Mouse (Mus musculus) layer of hippocampus, adult 2 months (tissue): ENCODE measurements around the gene Tmem131l. TPM values are rescaled to one million over a fixed set of nuclear protein-coding genes. Genes with fewer than 3 reads are reported as not detected.

ENCODE experiments used
- DNase-seq, 2 experiments: peaks; one replicate each; pipeline ENCODE4 v3.0.0; 2022; ENCODE audit warnings: low spot score in 2 of 2
- H3K27ac ChIP-seq: fragments of 200-600 bp; 2 replicates; pipeline ENCODE4 v1.8.1; 2022
- H3K4me3 ChIP-seq: fragments of 200-600 bp; 2 replicates; pipeline ENCODE4 v1.8.1; 2022; ENCODE audit warnings: mild to moderate bottlenecking
- CTCF ChIP-seq: fragments of 200-600 bp; conservative IDR thresholded peaks from 2 replicates; pipeline ENCODE4 v1.8.1; 2022; ENCODE audit warnings: antibody characterized with exemption, mild to moderate bottlenecking, moderate library complexity
- total RNA-seq, 2 experiments: library from RNA; stranded (reverse); gene quantifications; 2 replicates each; pipeline ENCODE4 v1.2.3; 2021

Gene Tmem131l
- total RNA-seq, 2 experiments from 2014 or later, result 27.4 to 36.5 TPM

DNA sequence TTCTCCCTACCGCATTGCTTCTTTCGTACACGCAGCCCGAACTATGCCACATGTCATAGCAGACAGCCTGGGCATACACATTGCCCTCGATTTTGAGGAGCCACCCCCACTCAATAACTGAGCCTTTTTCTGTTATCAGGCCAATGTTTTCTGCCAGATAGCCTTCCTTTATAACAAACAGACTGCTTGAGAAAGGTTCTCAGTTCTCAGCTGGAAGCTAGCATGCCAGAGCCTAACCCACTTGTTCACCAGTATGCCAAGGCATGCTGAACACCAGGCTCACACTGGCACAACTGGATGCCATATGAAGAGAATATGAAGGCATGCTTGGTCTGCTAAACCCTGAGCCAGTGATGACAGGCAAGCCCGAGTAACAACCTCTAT lies 17.8 kb downstream of the Tmem131l start:
- no peak for TF ChIP-seq CTCF
- DNase-seq, result no peak
- Histone ChIP-seq H3K27ac (no peak overlapping the region), H3K4me3 (no peak overlapping the region)

DNA sequence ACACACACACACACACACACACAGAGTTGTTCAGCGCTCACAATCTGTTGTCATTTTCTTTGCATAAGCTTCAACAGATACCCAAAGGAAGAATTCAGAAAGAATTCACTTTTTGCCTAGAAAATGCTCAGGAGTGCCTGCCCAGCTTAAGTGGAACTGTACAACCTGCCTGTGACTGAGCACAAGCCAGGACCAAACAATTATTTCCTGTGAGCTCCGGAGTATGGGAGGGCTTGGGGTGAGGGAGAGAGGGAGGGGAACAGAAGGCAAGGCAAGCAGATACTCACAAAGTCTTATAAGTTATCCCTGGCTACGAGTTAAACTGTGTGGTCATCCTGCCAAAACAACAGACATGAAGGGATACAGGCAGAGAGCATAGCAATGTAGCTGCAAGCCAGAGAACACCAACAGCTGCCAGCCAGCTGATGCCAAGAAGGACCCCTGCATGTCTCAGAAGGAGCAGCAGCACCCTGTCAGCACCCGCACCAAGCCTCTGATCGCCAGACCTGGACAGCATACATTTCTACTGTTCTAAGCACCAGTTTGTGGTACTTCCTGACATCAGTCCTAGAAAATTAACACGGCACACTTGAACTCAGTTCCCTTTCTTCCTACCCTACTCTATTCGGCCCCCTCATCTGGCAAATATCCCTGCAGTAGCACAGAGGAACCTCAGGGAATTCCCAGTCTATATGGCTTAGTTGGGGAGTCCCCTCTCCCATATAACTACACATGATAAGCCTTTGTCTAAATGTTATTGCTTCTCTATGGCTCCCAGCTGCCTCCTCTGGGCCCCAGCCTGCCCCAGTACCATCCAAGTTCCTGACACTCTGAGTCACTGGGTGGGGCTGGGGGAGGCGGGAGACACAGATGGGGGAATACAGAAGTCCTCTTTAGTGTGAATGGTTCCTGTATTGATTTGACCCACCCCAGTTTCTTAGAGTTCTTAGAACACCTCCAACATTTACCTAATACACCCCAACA lies 18.5 kb downstream of the Tmem131l start:
- Histone ChIP-seq H3K27ac (no peak overlapping the region), H3K4me3 (no peak overlapping the region)
- no peak for TF ChIP-seq CTCF
- DNase-seq, result no peak

DNA sequence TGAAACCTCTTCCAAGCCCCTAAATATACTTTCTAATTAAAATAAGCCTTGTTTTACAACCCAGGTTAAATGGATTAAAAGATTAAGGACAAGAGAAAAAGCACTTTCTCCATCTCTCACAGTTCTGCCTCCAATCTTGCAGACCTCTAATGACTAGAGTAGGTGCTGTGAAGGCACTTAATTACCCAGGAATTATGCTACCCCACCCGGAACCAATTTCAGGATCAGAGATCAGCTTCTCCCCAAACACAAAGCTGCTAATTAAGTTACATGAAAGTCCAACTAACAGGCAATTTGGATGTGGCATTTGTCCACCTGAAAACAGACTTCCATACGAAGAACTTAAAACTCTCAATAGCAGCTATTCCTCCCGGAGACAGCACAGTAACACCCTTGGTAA lies 19.4 kb downstream of the Tmem131l start:
- no peak for DNase-seq
- H3K4me3 ChIP-seq, result no peak overlapping the region
- H3K27ac ChIP-seq, result no peak overlapping the region
- no peak for TF ChIP-seq CTCF

DNA sequence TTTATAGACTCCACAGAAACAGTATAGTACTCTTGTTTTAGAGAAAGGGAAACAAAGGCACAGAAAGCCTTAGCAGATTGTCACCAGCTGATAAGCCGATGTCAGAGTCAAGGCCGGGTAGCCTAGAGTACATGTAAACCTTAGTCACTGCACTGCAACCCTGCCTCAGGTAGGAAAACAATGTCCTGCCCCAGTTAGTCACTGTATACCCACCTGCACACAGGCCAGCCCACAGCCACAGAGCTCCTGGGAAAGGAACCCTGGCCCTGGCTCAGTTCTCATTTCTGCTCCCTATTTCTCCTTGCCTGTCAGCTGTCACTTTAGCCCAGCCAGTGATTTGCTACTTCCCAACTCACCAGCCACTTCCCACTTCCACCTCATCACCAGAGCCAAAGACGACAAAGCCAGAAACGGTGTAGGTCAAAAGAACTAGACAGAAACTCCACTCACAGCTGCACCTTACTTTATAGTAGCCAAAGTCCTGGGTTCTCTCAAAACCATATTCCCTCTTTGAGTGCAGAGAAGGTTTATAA lies 24.4 kb downstream of the Tmem131l start:
- no peak for TF ChIP-seq CTCF
- Histone ChIP-seq H3K4me3 (no peak overlapping the region), H3K27ac (no peak overlapping the region)
- no peak for DNase-seq

DNA sequence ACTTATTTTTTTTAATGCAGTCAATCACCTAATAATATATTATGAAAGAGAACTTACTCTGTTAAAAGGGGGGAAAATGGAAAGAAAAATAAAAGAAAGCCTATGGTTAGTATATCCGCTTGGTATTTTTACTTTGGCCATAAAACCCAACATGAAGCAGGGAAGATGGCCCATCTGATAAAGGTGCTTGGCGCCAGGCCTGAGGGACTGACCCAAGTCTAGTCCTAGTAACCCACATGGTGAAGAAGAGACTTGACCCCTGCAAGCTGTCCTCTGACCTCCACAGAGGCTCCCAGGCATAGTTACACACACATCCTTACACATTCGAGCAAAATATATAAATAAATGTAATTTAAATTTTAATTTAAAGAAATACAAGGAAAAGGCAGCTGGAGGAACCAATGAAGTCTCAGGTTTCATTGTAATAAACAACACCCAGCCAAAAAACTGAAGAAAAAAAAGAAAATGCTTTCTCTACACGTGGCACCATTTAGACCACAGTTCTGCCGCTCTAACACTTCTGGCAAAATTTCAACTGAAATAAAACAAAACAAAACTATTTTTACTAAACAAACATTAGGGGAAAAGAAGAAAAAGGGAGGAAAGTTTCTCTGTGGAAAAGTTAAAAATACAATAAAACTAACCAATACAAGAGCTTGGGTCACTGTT lies 28.8 kb downstream of the Tmem131l start:
- Histone ChIP-seq H3K27ac (no peak overlapping the region), H3K4me3 (no peak overlapping the region)
- DNase-seq, result no peak
- TF ChIP-seq CTCF, result no peak

DNA sequence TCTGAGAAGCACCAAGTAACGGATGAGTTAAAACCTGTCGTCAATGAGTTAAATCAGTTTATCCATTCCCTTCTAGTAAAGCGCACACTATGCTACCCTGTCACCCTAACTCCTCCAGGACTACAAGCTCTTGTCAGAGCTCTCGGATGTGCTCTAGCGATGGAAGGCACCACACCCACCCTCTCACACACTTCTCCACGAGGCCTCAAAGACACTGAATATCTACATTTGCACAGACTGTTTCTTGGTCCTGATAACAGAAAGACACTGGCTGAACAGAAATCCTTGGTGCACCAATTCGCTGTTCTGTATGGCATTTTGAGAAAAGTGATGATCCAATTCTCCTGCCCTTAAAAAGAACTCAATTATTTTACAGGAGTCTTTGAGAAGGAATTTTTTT lies 34.0 kb downstream of the Tmem131l start:
- no peak overlapping the region for H3K27ac ChIP-seq
- no peak overlapping the region for H3K4me3 ChIP-seq
- TF ChIP-seq CTCF, result no peak
- no peak for DNase-seq

DNA sequence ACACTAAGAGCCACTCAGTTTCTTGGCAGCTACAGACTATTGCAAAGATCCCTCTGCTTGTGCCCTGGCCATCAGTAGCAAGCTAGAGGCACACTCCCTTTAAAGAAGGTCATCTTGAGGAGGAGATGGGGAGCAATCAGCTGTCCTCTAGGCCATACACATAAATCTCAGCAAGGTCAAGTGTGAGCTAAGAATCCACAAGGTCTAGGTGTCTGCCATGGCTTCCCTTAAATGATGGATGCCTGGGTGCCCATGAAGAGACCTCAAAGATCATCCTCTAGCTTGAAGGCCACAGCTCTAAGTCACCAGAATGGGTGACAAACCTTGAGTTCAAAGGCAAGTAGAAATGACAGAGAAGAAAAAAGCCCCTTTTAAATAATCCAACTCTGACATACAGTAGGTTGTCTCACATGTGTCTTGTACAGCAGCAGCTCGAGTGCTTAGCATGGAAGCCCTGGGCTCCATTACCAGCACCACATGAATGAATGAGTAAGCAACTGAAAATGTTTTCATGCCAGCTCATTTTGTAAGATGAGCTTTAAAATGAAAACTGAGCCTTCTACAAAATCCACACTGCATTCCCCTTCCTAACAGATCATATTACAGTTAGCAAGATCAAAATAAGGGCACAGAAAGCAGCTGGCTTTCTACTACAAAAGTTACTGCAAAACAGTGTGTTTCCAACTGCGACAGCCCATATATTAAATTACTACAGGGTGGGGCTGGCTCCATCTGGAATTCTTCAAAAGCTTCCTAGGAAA lies 35.5 kb downstream of the Tmem131l start:
- Histone ChIP-seq H3K4me3 (no peak overlapping the region), H3K27ac (no peak overlapping the region)
- TF ChIP-seq CTCF, result no peak
- no peak for DNase-seq

DNA sequence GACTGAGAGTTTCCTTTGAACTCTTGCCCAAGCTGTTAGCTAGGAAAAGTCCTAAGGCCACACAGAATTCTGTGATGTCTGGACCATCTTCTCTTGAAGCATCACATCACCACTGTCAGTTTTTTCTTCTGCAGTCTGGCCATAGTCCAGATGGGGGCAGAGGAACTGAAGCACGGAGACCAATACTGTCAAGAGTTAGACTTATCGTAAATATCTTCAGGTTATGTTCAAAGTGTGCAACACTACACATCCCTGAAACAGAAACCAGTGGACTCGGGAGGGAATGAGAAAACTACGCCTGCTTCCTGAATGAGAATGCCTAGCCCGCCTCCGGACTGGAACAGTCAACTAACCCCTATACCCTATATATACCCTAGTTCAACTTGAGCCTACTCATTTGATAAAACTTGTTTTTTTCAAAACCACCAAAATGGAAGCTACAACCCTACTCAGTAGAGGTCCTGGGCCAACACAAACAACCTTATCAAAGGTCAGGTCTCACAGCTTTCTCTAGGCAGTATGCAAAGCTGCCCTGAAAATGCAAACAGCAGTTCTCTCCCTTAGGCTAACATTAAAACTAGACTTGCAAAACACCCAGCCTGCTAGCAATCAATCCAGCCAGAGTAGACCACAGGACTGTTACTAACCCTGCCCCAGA lies 37.4 kb downstream of the Tmem131l start:
- Histone ChIP-seq H3K27ac (no peak overlapping the region), H3K4me3 (no peak overlapping the region)
- DNase-seq, result no peak
- no peak for TF ChIP-seq CTCF

DNA sequence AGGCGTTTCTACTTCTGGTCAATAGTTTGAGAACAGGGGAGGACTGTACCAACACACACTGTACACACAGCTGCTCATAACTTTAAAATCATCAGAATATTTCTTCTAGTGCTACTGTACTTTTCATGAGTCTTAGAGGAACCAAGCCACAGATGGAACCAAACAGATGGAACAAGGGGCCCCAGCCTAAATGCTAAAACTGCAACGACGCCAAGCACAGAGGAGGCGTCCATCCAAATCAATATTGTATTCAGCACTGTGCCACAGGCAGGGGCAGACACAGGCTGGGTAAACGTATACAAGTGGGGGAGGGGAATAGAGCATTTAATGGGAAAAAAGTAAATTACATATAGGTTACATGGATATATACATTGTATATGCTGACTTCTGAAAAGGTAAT lies 42.4 kb downstream of the Tmem131l start:
- TF ChIP-seq CTCF, result no peak
- no peak overlapping the region for H3K4me3 ChIP-seq
- no peak overlapping the region for H3K27ac ChIP-seq
- DNase-seq, result peak in 1 of 2 experiments; percentile 36

DNA sequence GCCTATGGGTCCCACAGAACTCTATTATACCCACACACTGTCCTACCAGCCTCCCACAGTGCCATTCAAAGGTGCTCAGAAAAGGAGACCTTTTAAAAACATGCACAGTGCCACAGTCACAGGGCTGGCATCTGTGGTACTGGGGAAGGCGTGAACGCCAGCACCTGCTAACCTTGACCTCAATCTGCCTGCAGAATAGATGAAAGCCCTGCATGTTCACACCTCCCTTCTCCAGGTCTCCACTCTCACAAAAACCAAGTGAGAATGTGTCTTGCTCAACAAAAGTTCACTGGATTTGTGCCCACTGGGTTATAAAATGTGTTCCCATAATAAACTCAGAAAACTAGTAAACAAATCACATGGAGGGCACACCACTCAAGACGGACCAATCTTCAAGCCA lies 42.9 kb downstream of the Tmem131l start:
- Histone ChIP-seq H3K4me3 (no peak overlapping the region), H3K27ac (no peak overlapping the region)
- no peak for DNase-seq
- TF ChIP-seq CTCF, result no peak

DNA sequence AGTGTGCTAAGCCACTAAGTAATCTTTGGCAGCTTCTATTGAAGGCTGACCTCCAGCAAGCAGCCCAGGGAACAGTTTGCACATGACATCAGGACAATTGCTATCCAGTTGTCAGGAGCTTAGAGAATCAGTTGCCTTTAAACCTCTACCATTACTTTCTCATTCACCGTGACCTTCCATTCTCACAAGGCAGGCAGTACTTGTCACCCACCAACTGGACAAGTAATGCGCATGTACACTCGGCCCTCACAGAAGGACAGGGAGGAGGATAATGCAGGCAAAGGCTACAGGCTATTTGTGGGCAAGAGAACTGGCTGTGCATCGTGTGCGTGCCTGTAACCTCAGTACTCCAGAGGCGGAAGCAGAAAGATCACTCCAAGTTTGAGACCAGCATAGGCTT lies 43.9 kb downstream of the Tmem131l start:
- DNase-seq, result no peak
- Histone ChIP-seq H3K4me3 (no peak overlapping the region), H3K27ac (no peak overlapping the region)
- TF ChIP-seq CTCF, result no peak

DNA sequence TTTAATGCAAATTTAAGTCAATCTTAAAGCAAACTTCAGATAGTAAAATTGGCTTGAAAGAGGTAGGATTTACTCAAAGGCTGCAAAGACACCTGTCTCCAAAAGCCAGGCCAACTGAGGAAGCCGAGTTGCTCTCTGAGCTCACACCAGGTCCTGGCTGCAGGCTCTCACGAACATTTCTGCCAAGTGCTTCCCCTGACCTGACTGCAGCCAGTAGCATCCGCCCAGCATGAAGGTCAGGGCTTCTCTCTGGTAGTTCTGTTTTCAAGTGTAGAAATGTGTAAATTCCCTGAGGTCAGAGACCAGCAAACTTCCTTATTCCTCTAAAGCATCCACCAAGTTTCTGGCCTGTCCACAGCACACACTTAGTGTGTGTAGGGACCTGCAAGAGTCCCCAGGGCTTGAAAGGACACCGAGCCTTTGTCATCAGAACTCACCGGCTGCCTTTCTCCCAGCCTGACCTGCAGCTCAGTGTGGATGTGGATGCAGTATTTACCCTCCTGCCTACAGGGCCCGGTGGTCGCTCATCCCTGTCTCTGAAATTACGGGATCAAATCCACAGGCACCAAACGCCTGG lies 44.6 kb downstream of the Tmem131l start:
- Histone ChIP-seq H3K4me3 (no peak overlapping the region), H3K27ac (no peak overlapping the region)
- no peak for DNase-seq
- no peak for TF ChIP-seq CTCF
